Mouse (Mus musculus): ENCODE measurements around the gene Sec14l1. TPM values are rescaled to one million over a fixed set of nuclear protein-coding genes. Genes with fewer than 3 reads are reported as not detected.

Sec14l1 gene
- polyA plus RNA-seq, 1 experiment from 2014 or later, result 71.5 TPM

- H3K27me3 ChIP-seq (replicated peaks), result no peaks in the 10 kb centered on the region
- H3K36me3 ChIP-seq, result peaks cover 14% of the 10 kb centered on the region
- no peak overlapping the region for H3K9ac ChIP-seq
- H3K4me2 ChIP-seq (replicated peaks), result no peak overlapping the region
- peaks cover 45% of the 10 kb centered on the region for H3K4me1 ChIP-seq
- 87% methylated on average over 17 of the region's 17 CpGs for WGBS
- no peak overlapping the region for H3K4me3 ChIP-seq
- H3K27ac ChIP-seq, result no peak overlapping the region
- no peaks in the 10 kb centered on the region for H3K9me3 ChIP-seq
- no peak for ATAC-seq (ENCODE audit: low FRiP score, low read depth)
Measured at GRCm38 (mm10) chr11:117123418-117124085, 8.6 kb downstream of the Sec14l1 start.

GRCm38 (mm10) chr11:117124539-117124938, 9.6 kb downstream of the Sec14l1 start:
- H3K9ac ChIP-seq, result no peak overlapping the region
- H3K4me2 ChIP-seq (replicated peaks), result no peak overlapping the region
- no peak overlapping the region for H3K27ac ChIP-seq
- 80% methylated on average over 10 of the region's 10 CpGs for WGBS
- no peaks in the 10 kb centered on the region for H3K9me3 ChIP-seq
- ATAC-seq (ENCODE audit: low FRiP score, low read depth), result no peak
- peaks cover 36% of the 10 kb centered on the region for H3K4me1 ChIP-seq
- H3K27me3 ChIP-seq (replicated peaks), result no peaks in the 10 kb centered on the region
- peaks cover 17% of the 10 kb centered on the region for H3K36me3 ChIP-seq
- no peak overlapping the region for H3K4me3 ChIP-seq

- Histone ChIP-seq H3K4me3 (no peak overlapping the region), H3K4me2 (replicated peaks) (no peak overlapping the region), H3K36me3 (peaks cover 13% of the 10 kb centered on the region), H3K27me3 (replicated peaks) (no peaks in the 10 kb centered on the region), H3K9ac (no peak overlapping the region), H3K27ac (no peak overlapping the region), H3K4me1 (peaks cover 22% of the 10 kb centered on the region; the same call in 1 of the 2 replicates), H3K9me3 (no peaks in the 10 kb centered on the region)
- ATAC-seq (ENCODE audit: low FRiP score, low read depth), result no peak
- WGBS, result 81% methylated on average over 13 of the region's 13 CpGs
Measured at GRCm38 (mm10) chr11:117127250-117127837, 12.4 kb downstream of the Sec14l1 start.

GRCm38 (mm10) chr11:117127931-117128548, 13.1 kb downstream of the Sec14l1 start:
- WGBS, result 65% methylated on average over 12 of the region's 12 CpGs
- no peak overlapping the region for H3K9ac ChIP-seq
- H3K9me3 ChIP-seq, result no peaks in the 10 kb centered on the region
- ATAC-seq (ENCODE audit: low FRiP score, low read depth), result no peak
- H3K36me3 ChIP-seq, result peaks cover 16% of the 10 kb centered on the region
- H3K27me3 ChIP-seq (replicated peaks), result no peaks in the 10 kb centered on the region
- no peak overlapping the region for H3K4me3 ChIP-seq
- H3K27ac ChIP-seq, result no peak overlapping the region
- peaks cover 22% of the 10 kb centered on the region; the same call in 1 of the 2 replicates for H3K4me1 ChIP-seq
- H3K4me2 ChIP-seq (replicated peaks), result no peak overlapping the region

GRCm38 (mm10) chr11:117129473-117129872, 14.5 kb downstream of the Sec14l1 start:
- peaks cover 22% of the 10 kb centered on the region; the same call in 1 of the 2 replicates for H3K4me1 ChIP-seq
- no peak for ATAC-seq (ENCODE audit: low FRiP score, low read depth)
- H3K27ac ChIP-seq, result no peak overlapping the region
- H3K4me3 ChIP-seq, result no peak overlapping the region
- H3K9ac ChIP-seq, result no peak overlapping the region
- H3K36me3 ChIP-seq, result peaks cover 16% of the 10 kb centered on the region
- no peaks in the 10 kb centered on the region for H3K27me3 ChIP-seq (replicated peaks)
- H3K4me2 ChIP-seq (replicated peaks), result no peak overlapping the region
- WGBS, result 54% methylated on average over 11 of the region's 11 CpGs
- H3K9me3 ChIP-seq, result no peaks in the 10 kb centered on the region

GRCm38 (mm10) chr11:117130068-117130467, 15.1 kb downstream of the Sec14l1 start:
- H3K9me3 ChIP-seq, result no peaks in the 10 kb centered on the region
- ATAC-seq (ENCODE audit: low FRiP score, low read depth), result no peak
- peaks cover 28% of the 10 kb centered on the region for H3K4me1 ChIP-seq
- WGBS, result 80% methylated on average over 8 of the region's 8 CpGs
- H3K4me2 ChIP-seq (replicated peaks), result no peak overlapping the region
- H3K27ac ChIP-seq, result no peak overlapping the region
- H3K4me3 ChIP-seq, result no peak overlapping the region
- peaks cover 14% of the 10 kb centered on the region for H3K36me3 ChIP-seq
- 0 out of 2 replicates have a peak overlapping the region, but pooled peaks have one; percentile 13 for H3K9ac ChIP-seq
- no peaks in the 10 kb centered on the region for H3K27me3 ChIP-seq (replicated peaks)

GRCm38 (mm10) chr11:117130888-117131287, 15.9 kb downstream of the Sec14l1 start:
- no peak overlapping the region for H3K9ac ChIP-seq
- no peaks in the 10 kb centered on the region for H3K27me3 ChIP-seq (replicated peaks)
- H3K36me3 ChIP-seq, result peaks cover 14% of the 10 kb centered on the region
- WGBS, result 78% methylated on average over 5 of the region's 5 CpGs
- peaks cover 36% of the 10 kb centered on the region for H3K4me1 ChIP-seq
- no peak for ATAC-seq (ENCODE audit: low FRiP score, low read depth)
- H3K4me2 ChIP-seq (replicated peaks), result no peak overlapping the region
- no peaks in the 10 kb centered on the region for H3K9me3 ChIP-seq
- H3K27ac ChIP-seq, result no peak overlapping the region
- no peak overlapping the region for H3K4me3 ChIP-seq

GRCm38 (mm10) chr11:117131450-117131849, 16.5 kb downstream of the Sec14l1 start:
- ATAC-seq (ENCODE audit: low FRiP score, low read depth), result no peak
- Histone ChIP-seq H3K27ac (no peak overlapping the region), H3K27me3 (replicated peaks) (no peaks in the 10 kb centered on the region), H3K4me3 (no peak overlapping the region), H3K4me2 (replicated peaks) (no peak overlapping the region), H3K9me3 (no peaks in the 10 kb centered on the region), H3K36me3 (peaks cover 14% of the 10 kb centered on the region), H3K4me1 (peaks cover 38% of the 10 kb centered on the region), H3K9ac (no peak overlapping the region)
- WGBS, result 97% methylated on average over 10 of the region's 10 CpGs

- Histone ChIP-seq H3K4me3 (no peak overlapping the region), H3K9ac (no peak overlapping the region), H3K27ac (no peak overlapping the region)
Measured at GRCm38 (mm10) chr11:117134776-117135387, 19.9 kb downstream of the Sec14l1 start.

GRCm38 (mm10) chr11:117135457-117136290, 20.7 kb downstream of the Sec14l1 start:
- Histone ChIP-seq H3K9ac (0 out of 2 replicates have a peak overlapping the region, but pooled peaks have one; percentile 17), H3K9me3 (no peaks in the 10 kb centered on the region), H3K27ac (no peak overlapping the region), H3K27me3 (replicated peaks) (no peaks in the 10 kb centered on the region), H3K4me3 (no peak overlapping the region), H3K4me1 (peaks cover 16% of the 10 kb centered on the region), H3K36me3 (0 out of 2 replicates have a peak, but pooled peaks cover 3% of the 10 kb centered on the region), H3K4me2 (replicated peaks) (peak overlapping the region; percentile 10; the same call in 1 of the 2 replicates)
- 36% methylated on average over 17 of the region's 17 CpGs for WGBS
- ATAC-seq (ENCODE audit: low FRiP score, low read depth), result no peak

More at GRCm38 (mm10) chr11:117134776-117135387, 19.9 kb downstream of the Sec14l1 start:
- H3K4me2 ChIP-seq (replicated peaks), result no peak overlapping the region
- no peaks in the 10 kb centered on the region for H3K9me3 ChIP-seq
- H3K4me1 ChIP-seq, result peaks cover 21% of the 10 kb centered on the region
- ATAC-seq (ENCODE audit: low FRiP score, low read depth), result no peak
- H3K27me3 ChIP-seq (replicated peaks), result no peaks in the 10 kb centered on the region
- H3K36me3 ChIP-seq, result 0 out of 2 replicates have a peak, but pooled peaks cover 3% of the 10 kb centered on the region
- WGBS, result 70% methylated on average over 23 of the region's 23 CpGs

- no peak overlapping the region for H3K27ac ChIP-seq
- H3K9me3 ChIP-seq, result no peaks in the 10 kb centered on the region
- no peak overlapping the region for H3K9ac ChIP-seq
- H3K27me3 ChIP-seq (replicated peaks), result no peaks in the 10 kb centered on the region
- H3K4me3 ChIP-seq, result no peak overlapping the region
- H3K36me3 ChIP-seq, result peaks cover 12% of the 10 kb centered on the region
- no peak for ATAC-seq (ENCODE audit: low FRiP score, low read depth)
- 93% methylated on average over 14 of the region's 14 CpGs for WGBS
- no peak overlapping the region for H3K4me2 ChIP-seq (replicated peaks)
- H3K4me1 ChIP-seq, result peaks cover 16% of the 10 kb centered on the region
Measured at GRCm38 (mm10) chr11:117136880-117137279, 21.9 kb downstream of the Sec14l1 start.
